ENCODE assay signal across 29 mouse cellular contexts in genomic region chr19:8875031-8875430, GRCm38 (mm10). TPM values are rescaled to one million over a fixed set of nuclear protein-coding genes. Genes with fewer than 3 reads are reported as not detected.
"Had no signal": no experiment of that assay in that cellular context is flagged by ENCODE, and none has a peak within 500 bp of the region (broad histone marks: within the 10 kb centered on the region; RNA-seq: fewer than 3 reads in every experiment).

No protein-coding gene starts in this region.

- H3K4me2 ChIP-seq: limb, embryonic 13.5 days; lung, embryonic 15.5 days; midbrain, embryonic 12.5 days; midbrain, embryonic 15.5 days; neural tube, embryonic 12.5 days; neural tube, embryonic 15.5 days; stomach, embryonic 15.5 days had no signal

- H3K9me3 ChIP-seq: limb, embryonic 10.5 days; limb, embryonic 13.5 days; lung, embryonic 15.5 days; midbrain, embryonic 12.5 days; midbrain, embryonic 15.5 days; neural tube, embryonic 12.5 days; neural tube, embryonic 15.5 days; stomach, embryonic 15.5 days had no signal

- ATAC-seq: intestine, postnatal 0 days; midbrain, embryonic 15.5 days had no signal

- H3K27me3 ChIP-seq: limb, embryonic 13.5 days; lung, embryonic 15.5 days; midbrain, embryonic 12.5 days; midbrain, embryonic 15.5 days; neural tube, embryonic 12.5 days; neural tube, embryonic 15.5 days; stomach, embryonic 15.5 days had no signal

- H3K9ac ChIP-seq: limb, embryonic 13.5 days; lung, embryonic 15.5 days; midbrain, embryonic 12.5 days; midbrain, embryonic 15.5 days; neural tube, embryonic 12.5 days; neural tube, embryonic 15.5 days; stomach, embryonic 15.5 days had no signal

- DNase-seq: kidney, adult 2 months; kidney, postnatal 25 days; layer of hippocampus, adult 9-11 months; lung, adult 18-20 months; lung, postnatal 10 days; lung, postnatal 36 days; retina, postnatal 1 day; right cerebral cortex, postnatal 25 days; spleen, adult 18-20 months; thymus, postnatal 25 days had no signal

- H3K27ac ChIP-seq: kidney, postnatal 0 days; layer of hippocampus, adult 2 months; limb, embryonic 10.5 days; limb, embryonic 13.5 days; lung, embryonic 15.5 days; midbrain, embryonic 12.5 days; midbrain, embryonic 15.5 days; neural tube, embryonic 12.5 days; neural tube, embryonic 15.5 days; stomach, embryonic 15.5 days had no signal

- H3K4me3 ChIP-seq: layer of hippocampus, adult 2 months; limb, embryonic 10.5 days; limb, embryonic 13.5 days; lung, embryonic 15.5 days; midbrain, embryonic 12.5 days; midbrain, embryonic 15.5 days; neural tube, embryonic 12.5 days; neural tube, embryonic 15.5 days; stomach, embryonic 15.5 days had no signal

RNA-seq across cellular contexts. Expression of gene Gm49403, which starts 8.7 kb away (rescaled TPM):
- total RNA-seq: layer of hippocampus, adult 2 months; layer of hippocampus, postnatal 25 days; left cerebral cortex, adult 18-20 months; left cerebral cortex, postnatal 25 days; liver, adult 2 months had no signal
- polyA plus RNA-seq: intestine, embryonic 14.5 days; intestine, postnatal 0 days; kidney, adult 2 months; kidney, embryonic 14.5 days; kidney, postnatal 0 days; large intestine, adult 2 months; limb, embryonic 10.5 days; limb, embryonic 13.5 days; liver, adult 2 months; lung, embryonic 15.5 days; midbrain, embryonic 12.5 days; midbrain, embryonic 15.5 days; neural tube, embryonic 12.5 days; neural tube, embryonic 15.5 days; stomach, embryonic 15.5 days; thymus, postnatal 0 days had no signal
